Mouse (Mus musculus): ENCODE measurements around the gene AC124108.1. TPM values are rescaled to one million over a fixed set of nuclear protein-coding genes. Genes with fewer than 3 reads are reported as not detected.

AC124108.1 gene
- polyA plus RNA-seq, 1 experiment = 0.01 TPM

GRCm38 (mm10) chr1:132190040-132190513 is 1.2 kb upstream of the AC124108.1 start:
- Histone ChIP-seq H3K4me3 (ENCODE audit: insufficient read depth, poor library complexity, severe bottlenecking) (no peak overlapping the region), H3K36me3 (ENCODE audit: control insufficient read depth, insufficient read depth) (no peaks in the 10 kb centered on the region), H3K79me2 (ENCODE audit: control insufficient read depth, insufficient read depth) (no peaks in the 10 kb centered on the region), H3K27me3 (ENCODE audit: control insufficient read depth, insufficient read depth, insufficient read length) (peaks cover 38% of the 10 kb centered on the region), H3K79me3 (ENCODE audit: low read depth) (no peaks in the 10 kb centered on the region), H3ac (ENCODE audit: control insufficient read depth, insufficient read length, low read depth) (no peak overlapping the region)
- TF ChIP-seq USF1 (IDR thresholded peaks at IDR 0.05; ENCODE audit: low read depth) (no peak), MAX (IDR thresholded peaks at IDR 0.05) (no peak), FOSL1 (IDR thresholded peaks at IDR 0.05; ENCODE audit: insufficient read depth, low read length, poor library complexity, severe bottlenecking) (no peak), MYOG (IDR thresholded peaks at IDR 0.05; ENCODE audit: control insufficient read depth, extremely low read depth, insufficient read length) (no peak)

DNA sequence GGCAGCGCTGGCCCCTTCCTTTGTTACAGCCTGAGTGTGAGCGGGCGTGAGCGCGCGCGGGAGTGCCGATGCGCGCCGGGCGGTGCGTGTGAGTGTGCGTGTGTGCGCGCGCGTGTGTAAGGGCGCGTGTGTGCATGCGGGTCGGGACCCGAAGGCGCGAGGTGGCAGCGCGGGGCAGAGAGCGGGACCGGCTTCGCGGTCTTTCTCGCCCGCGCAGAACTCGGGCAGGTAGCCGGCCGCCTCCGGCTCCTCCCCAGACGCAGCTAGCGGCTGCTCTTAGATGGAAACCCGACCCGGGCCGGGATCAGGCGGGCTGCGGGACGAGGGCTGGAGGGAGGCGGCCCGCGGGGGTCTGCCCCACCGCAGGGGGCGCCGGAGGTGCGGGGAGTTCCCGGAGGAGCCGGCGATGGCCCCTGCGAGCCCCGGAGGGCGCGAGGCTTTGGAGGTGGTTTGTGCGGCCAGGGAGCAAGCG is 600 bp upstream of the AC124108.1 start:
- H3ac ChIP-seq (ENCODE audit: control insufficient read depth, insufficient read length, low read depth) = peak overlapping the region; percentile 9
- H3K27me3 ChIP-seq (ENCODE audit: control insufficient read depth, insufficient read depth, insufficient read length) = peaks cover 38% of the 10 kb centered on the region
- no peak for TF ChIP-seq MAX (IDR thresholded peaks at IDR 0.05)
- no peak for TF ChIP-seq USF1 (IDR thresholded peaks at IDR 0.05; ENCODE audit: low read depth)
- TF ChIP-seq MYOG (IDR thresholded peaks at IDR 0.05; ENCODE audit: control insufficient read depth, extremely low read depth, insufficient read length) = no peak
- TF ChIP-seq CEBPB (IDR thresholded peaks at IDR 0.05; ENCODE audit: low read depth) = no peak
- TF ChIP-seq CTCF (IDR thresholded peaks at IDR 0.05; ENCODE audit: control insufficient read depth, insufficient read depth, insufficient read length) = no peak
- no peak for TF ChIP-seq MYOD1 (IDR thresholded peaks at IDR 0.05; ENCODE audit: control insufficient read depth, insufficient read length, low read depth)
- TF ChIP-seq FOSL1 (IDR thresholded peaks at IDR 0.05; ENCODE audit: insufficient read depth, low read length, poor library complexity, severe bottlenecking) = no peak
- no peaks in the 10 kb centered on the region for H3K79me3 ChIP-seq (ENCODE audit: low read depth)
- no peak overlapping the region for H3K4me3 ChIP-seq (ENCODE audit: insufficient read depth, poor library complexity, severe bottlenecking)
- no peaks in the 10 kb centered on the region for H3K36me3 ChIP-seq (ENCODE audit: control insufficient read depth, insufficient read depth)
- no peaks in the 10 kb centered on the region for H3K79me2 ChIP-seq (ENCODE audit: control insufficient read depth, insufficient read depth)

DNA sequence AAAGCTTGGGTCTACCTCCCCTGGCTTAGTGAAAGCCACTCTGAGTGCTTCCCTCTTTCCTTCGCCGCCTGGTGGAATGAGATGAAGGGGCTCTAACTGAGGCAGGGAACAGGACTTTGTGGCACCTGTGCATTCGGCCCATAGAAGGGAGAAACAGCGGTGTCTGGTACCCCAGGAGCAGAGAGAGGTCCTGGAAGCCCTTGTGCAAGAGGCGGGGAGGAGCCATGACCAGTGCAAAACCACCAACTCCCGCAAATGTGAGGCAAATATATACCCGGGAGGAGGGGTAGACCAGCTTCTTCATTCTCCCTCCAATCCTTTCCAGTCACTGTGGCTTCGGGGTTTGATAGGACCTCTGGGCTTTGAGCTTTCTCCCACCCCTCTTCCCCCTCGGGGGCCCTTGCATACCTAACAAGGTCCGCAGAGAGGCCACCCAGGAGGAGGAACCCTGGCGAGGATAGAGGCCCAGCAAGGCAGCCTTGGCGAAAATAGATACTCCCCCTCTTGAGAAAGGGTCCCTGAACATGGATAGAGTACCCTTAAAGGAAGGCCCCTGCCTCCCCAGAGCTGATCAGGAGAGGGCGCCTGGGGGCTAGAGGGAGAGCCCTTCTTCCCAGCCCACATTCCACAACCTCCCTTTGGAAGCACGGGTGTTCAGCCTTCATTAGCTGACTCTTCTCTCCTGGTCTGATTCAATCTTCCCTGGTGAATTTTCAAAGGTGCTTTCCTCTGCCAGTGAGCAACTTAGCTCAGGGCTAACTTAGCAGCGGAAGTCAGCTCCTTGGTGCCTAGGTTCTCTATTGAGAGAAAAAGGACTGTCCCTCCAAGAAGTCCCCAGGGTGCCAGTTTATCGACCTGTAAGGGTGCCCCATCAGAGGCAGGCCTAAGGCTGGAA is 776 bp downstream of the AC124108.1 start:
- Histone ChIP-seq H3K79me3 (ENCODE audit: low read depth) (no peaks in the 10 kb centered on the region), H3K27me3 (ENCODE audit: control insufficient read depth, insufficient read depth, insufficient read length) (peaks cover 38% of the 10 kb centered on the region), H3K79me2 (ENCODE audit: control insufficient read depth, insufficient read depth) (no peaks in the 10 kb centered on the region), H3K4me3 (ENCODE audit: insufficient read depth, poor library complexity, severe bottlenecking) (no peak overlapping the region), H3K36me3 (ENCODE audit: control insufficient read depth, insufficient read depth) (no peaks in the 10 kb centered on the region), H3ac (ENCODE audit: control insufficient read depth, insufficient read length, low read depth) (no peak overlapping the region)
- TF ChIP-seq USF1 (IDR thresholded peaks at IDR 0.05; ENCODE audit: low read depth) (no peak), CEBPB (IDR thresholded peaks at IDR 0.05; ENCODE audit: low read depth) (no peak), MYOD1 (IDR thresholded peaks at IDR 0.05; ENCODE audit: control insufficient read depth, insufficient read length, low read depth) (no peak), FOSL1 (IDR thresholded peaks at IDR 0.05; ENCODE audit: insufficient read depth, low read length, poor library complexity, severe bottlenecking) (no peak), CTCF (IDR thresholded peaks at IDR 0.05; ENCODE audit: control insufficient read depth, insufficient read depth, insufficient read length) (no peak), MYOG (IDR thresholded peaks at IDR 0.05; ENCODE audit: control insufficient read depth, extremely low read depth, insufficient read length) (no peak), MAX (IDR thresholded peaks at IDR 0.05) (no peak)

- Histone ChIP-seq H3K79me2 (ENCODE audit: control insufficient read depth, insufficient read depth) (no peaks in the 10 kb centered on the region), H3K79me3 (ENCODE audit: low read depth) (no peaks in the 10 kb centered on the region), H3K4me3 (ENCODE audit: insufficient read depth, poor library complexity, severe bottlenecking) (no peak overlapping the region), H3K36me3 (ENCODE audit: control insufficient read depth, insufficient read depth) (no peaks in the 10 kb centered on the region), H3ac (ENCODE audit: control insufficient read depth, insufficient read length, low read depth) (no peak overlapping the region), H3K27me3 (ENCODE audit: control insufficient read depth, insufficient read depth, insufficient read length) (peaks cover 34% of the 10 kb centered on the region)
- TF ChIP-seq MYOG (IDR thresholded peaks at IDR 0.05; ENCODE audit: control insufficient read depth, extremely low read depth, insufficient read length) = no peak
- no peak for TF ChIP-seq CEBPB (IDR thresholded peaks at IDR 0.05; ENCODE audit: low read depth)
- TF ChIP-seq MYOD1 (IDR thresholded peaks at IDR 0.05; ENCODE audit: control insufficient read depth, insufficient read length, low read depth) = no peak
- no peak for TF ChIP-seq MAX (IDR thresholded peaks at IDR 0.05)
- TF ChIP-seq USF1 (IDR thresholded peaks at IDR 0.05; ENCODE audit: low read depth) = no peak
- no peak for TF ChIP-seq CTCF (IDR thresholded peaks at IDR 0.05; ENCODE audit: control insufficient read depth, insufficient read depth, insufficient read length)
- TF ChIP-seq FOSL1 (IDR thresholded peaks at IDR 0.05; ENCODE audit: insufficient read depth, low read length, poor library complexity, severe bottlenecking) = no peak
Observed at GRCm38 (mm10) chr1:132193806-132194205, 2.5 kb downstream of the AC124108.1 start.

- Histone ChIP-seq H3ac (ENCODE audit: control insufficient read depth, insufficient read length, low read depth) (no peak overlapping the region), H3K79me2 (ENCODE audit: control insufficient read depth, insufficient read depth) (no peaks in the 10 kb centered on the region), H3K36me3 (ENCODE audit: control insufficient read depth, insufficient read depth) (no peaks in the 10 kb centered on the region), H3K4me3 (ENCODE audit: insufficient read depth, poor library complexity, severe bottlenecking) (no peak overlapping the region), H3K27me3 (ENCODE audit: control insufficient read depth, insufficient read depth, insufficient read length) (peaks cover 28% of the 10 kb centered on the region), H3K79me3 (ENCODE audit: low read depth) (no peaks in the 10 kb centered on the region)
- no peak for TF ChIP-seq MYOG (IDR thresholded peaks at IDR 0.05; ENCODE audit: control insufficient read depth, extremely low read depth, insufficient read length)
- no peak for TF ChIP-seq USF1 (IDR thresholded peaks at IDR 0.05; ENCODE audit: low read depth)
- TF ChIP-seq FOSL1 (IDR thresholded peaks at IDR 0.05; ENCODE audit: insufficient read depth, low read length, poor library complexity, severe bottlenecking) = no peak
- no peak for TF ChIP-seq MYOD1 (IDR thresholded peaks at IDR 0.05; ENCODE audit: control insufficient read depth, insufficient read length, low read depth)
- no peak for TF ChIP-seq CEBPB (IDR thresholded peaks at IDR 0.05; ENCODE audit: low read depth)
- TF ChIP-seq CTCF (IDR thresholded peaks at IDR 0.05; ENCODE audit: control insufficient read depth, insufficient read depth, insufficient read length) = no peak
- TF ChIP-seq MAX (IDR thresholded peaks at IDR 0.05) = no peak
Observed at GRCm38 (mm10) chr1:132194624-132195023, 3.4 kb downstream of the AC124108.1 start.

Data from C2C12 (cell line).